Mouse (Mus musculus) hindbrain, embryonic 14.5 days (tissue): ENCODE measurements at regions not wholly inside any gene's neighbourhood (a gene's known extent, or its start where the extent isn't known, plus 50 kb on each side); places are given as distances from the start of the nearest gene placed in this dataset.
A peak's percentile ranks its signal among the peaks of the same experiment; 100 is the strongest.
"Not testable (repeated sequence)": the region's sequence is repeated elsewhere in the genome, so short reads cannot be mapped to it uniquely, and the experiment has no call there.

Experiments used
- ATAC-seq: fragments of 200-750 bp; cut with Nextera tagmentation; 2 replicates; pipeline ENCODE4 v1.8.0; 2017; ENCODE audit warnings: moderate number of reproducible peaks, mild to moderate bottlenecking, moderate TSS enrichment, moderate library complexity; ENCODE audit not compliant: low FRiP score
- DNase-seq: peaks from one replicate; pipeline ENCODE4 v3.0.0-alpha.2; 2015; ENCODE audit warnings: low spot score
- H3K27ac ChIP-seq: fragments of 300-500 bp; sonication (generic); 2 replicates; pipeline ENCODE4 v1.5.1; 2014; ENCODE audit warnings: mild to moderate bottlenecking, moderate library complexity
- H3K27me3 ChIP-seq: fragments of 300-500 bp; sonication (generic); 2 replicates; pipeline ENCODE4 v1.6.1; 2014; ENCODE audit warnings: mild to moderate bottlenecking, low read length, mixed read lengths; ENCODE audit not compliant: control insufficient read depth, insufficient read depth
- H3K36me3 ChIP-seq: fragments of 300-500 bp; sonication (generic); replicated peaks from 2 replicates; pipeline ENCODE4 v1.6.1; 2014; ENCODE audit not compliant: control insufficient read depth, insufficient read depth
- H3K4me1 ChIP-seq: fragments of 300-500 bp; sonication (generic); replicated peaks from 2 replicates; pipeline ENCODE4 v1.6.1; 2014; ENCODE audit warnings: antibody characterized with exemption, low read length, mixed read lengths; ENCODE audit not compliant: control insufficient read depth, insufficient read depth
- H3K4me2 ChIP-seq: fragments of 300-500 bp; sonication (generic); replicated peaks from 2 replicates; pipeline ENCODE4 v1.6.1; 2014; ENCODE audit warnings: mild to moderate bottlenecking, moderate library complexity
- H3K4me3 ChIP-seq: fragments of 300-500 bp; sonication (generic); replicated peaks from 2 replicates; pipeline ENCODE4 v1.5.1; 2014; ENCODE audit warnings: mild to moderate bottlenecking, low read length
- H3K9ac ChIP-seq: fragments of 300-500 bp; sonication (generic); 2 replicates; pipeline ENCODE4 v1.6.1; 2014
- H3K9me3 ChIP-seq: fragments of 300-500 bp; sonication (generic); 2 replicates; pipeline ENCODE4 v1.6.1; 2016; ENCODE audit warnings: low read length; ENCODE audit not compliant: control insufficient read depth
- WGBS: fragments of 180-500 bp; shearing (Covaris S2); extraction: QIAGEN DNeasy Blood & Tissue Kit; methylation state at CpG from one replicate; pipeline ENCODE4 v1.1.7; 2014; 5-methylcytosine and 5-hydroxymethylcytosine counted together

- no peak overlapping the region for H3K4me2 ChIP-seq
- no peak overlapping the region for H3K9ac ChIP-seq
- 73% methylated on average over 3 of the region's 3 CpGs for WGBS
- H3K27ac ChIP-seq: no peak overlapping the region
- H3K9me3 ChIP-seq: no peaks in the 10 kb centered on the region
- no peaks in the 10 kb centered on the region for H3K27me3 ChIP-seq
- ATAC-seq (no peak), DNase-seq (no peak)
- no peaks in the 10 kb centered on the region for H3K36me3 ChIP-seq
- H3K4me3 ChIP-seq: no peak overlapping the region
- H3K4me1 ChIP-seq: no peaks in the 10 kb centered on the region
Observed at GRCm38 (mm10) chr12:36977141-36977540, 131.2 kb upstream of the Meox2 start.

- Histone ChIP-seq H3K4me3 (no peak overlapping the region), H3K4me2 (no peak overlapping the region), H3K9ac (no peak overlapping the region), H3K4me1 (no peaks in the 10 kb centered on the region), H3K9me3 (no peaks in the 10 kb centered on the region), H3K27me3 (no peaks in the 10 kb centered on the region), H3K27ac (no peak overlapping the region), H3K36me3 (no peaks in the 10 kb centered on the region)
- DNase-seq (no peak), ATAC-seq (no peak)
- WGBS: 71% methylated on average over 4 of the region's 4 CpGs
Observed at GRCm38 (mm10) chr12:36991135-36991534, 117.2 kb upstream of the Meox2 start.

GRCm38 (mm10) chr12:36991970-36992369, 116.4 kb upstream of the Meox2 start:
- WGBS: 85% methylated on average over 4 of the region's 4 CpGs
- H3K36me3 ChIP-seq: no peaks in the 10 kb centered on the region
- H3K4me2 ChIP-seq: no peak overlapping the region
- DNase-seq (no peak), ATAC-seq (no peak)
- no peaks in the 10 kb centered on the region for H3K4me1 ChIP-seq
- no peaks in the 10 kb centered on the region for H3K9me3 ChIP-seq
- no peaks in the 10 kb centered on the region for H3K27me3 ChIP-seq
- no peak overlapping the region for H3K4me3 ChIP-seq
- no peak overlapping the region for H3K27ac ChIP-seq
- H3K9ac ChIP-seq: no peak overlapping the region

GRCm38 (mm10) chr12:37001401-37001800, 106.9 kb upstream of the Meox2 start:
- H3K27me3 ChIP-seq: no peaks in the 10 kb centered on the region
- no peaks in the 10 kb centered on the region for H3K36me3 ChIP-seq
- H3K9ac ChIP-seq: no peak overlapping the region
- H3K27ac ChIP-seq: no peak overlapping the region
- no peaks in the 10 kb centered on the region for H3K4me1 ChIP-seq
- H3K4me3 ChIP-seq: no peak overlapping the region
- ATAC-seq (no peak), DNase-seq (no peak)
- no peak overlapping the region for H3K4me2 ChIP-seq
- no peaks in the 10 kb centered on the region for H3K9me3 ChIP-seq
- WGBS: 77% methylated on average over 3 of the region's 3 CpGs

- Histone ChIP-seq H3K4me3 (no peak overlapping the region), H3K36me3 (no peaks in the 10 kb centered on the region), H3K27me3 (no peaks in the 10 kb centered on the region), H3K4me1 (no peaks in the 10 kb centered on the region), H3K9me3 (no peaks in the 10 kb centered on the region), H3K9ac (no peak overlapping the region), H3K27ac (no peak overlapping the region), H3K4me2 (no peak overlapping the region)
- no peak for DNase-seq
- ATAC-seq: no peak
- WGBS: 91% methylated on average over 1 of the region's 1 CpGs
Observed at GRCm38 (mm10) chr12:37005262-37005661, 103.1 kb upstream of the Meox2 start.

- Histone ChIP-seq H3K27ac (no peak overlapping the region), H3K4me3 (no peak overlapping the region), H3K9ac (no peak overlapping the region), H3K4me1 (no peaks in the 10 kb centered on the region), H3K36me3 (no peaks in the 10 kb centered on the region), H3K4me2 (no peak overlapping the region), H3K9me3 (no peaks in the 10 kb centered on the region), H3K27me3 (no peaks in the 10 kb centered on the region)
- WGBS: 86% methylated on average over 1 of the region's 1 CpGs
- no peak for DNase-seq
- no peak for ATAC-seq
Observed at GRCm38 (mm10) chr12:37010306-37010705, 98.0 kb upstream of the Meox2 start.

- ATAC-seq: no peak
- Histone ChIP-seq H3K27ac (no peak overlapping the region), H3K4me2 (no peak overlapping the region), H3K27me3 (no peaks in the 10 kb centered on the region), H3K4me3 (no peak overlapping the region), H3K9me3 (no peaks in the 10 kb centered on the region), H3K36me3 (no peaks in the 10 kb centered on the region), H3K4me1 (no peaks in the 10 kb centered on the region; the same call in 1 of the 2 replicates), H3K9ac (no peak overlapping the region)
- whole genome bisulfite sequencing: 43% methylated on average over 4 of the region's 4 CpGs
- DNase-seq: no peak
Observed at GRCm38 (mm10) chr12:37014401-37014800, 93.9 kb upstream of the Meox2 start.

- ATAC-seq, DNase-seq: not testable (repeated sequence)
- 89% methylated on average over 7 of the region's 7 CpGs for WGBS
Observed at GRCm38 (mm10) chr12:37014945-37015344, 93.4 kb upstream of the Meox2 start.

GRCm38 (mm10) chr12:37015474-37016248, 92.7 kb upstream of the Meox2 start:
- no peak overlapping the region for H3K9ac ChIP-seq
- H3K4me3 ChIP-seq: no peak overlapping the region
- no peak overlapping the region for H3K27ac ChIP-seq
- no peaks in the 10 kb centered on the region for H3K27me3 ChIP-seq
- no peak overlapping the region for H3K4me2 ChIP-seq
- peak; percentile 46; the same call in 1 of the 2 replicates for ATAC-seq
- no peaks in the 10 kb centered on the region; the same call in 1 of the 2 replicates for H3K4me1 ChIP-seq
- WGBS: 62% methylated on average over 4 of the region's 4 CpGs
- DNase-seq: peak; percentile 61
- no peaks in the 10 kb centered on the region for H3K9me3 ChIP-seq
- no peaks in the 10 kb centered on the region for H3K36me3 ChIP-seq

More at GRCm38 (mm10) chr12:37014945-37015344, 93.4 kb upstream of the Meox2 start:
- not testable (repeated sequence) for H3K9me3 ChIP-seq, H3K4me1 ChIP-seq, H3K9ac ChIP-seq, H3K4me2 ChIP-seq, H3K27me3 ChIP-seq, H3K27ac ChIP-seq, H3K36me3 ChIP-seq, H3K4me3 ChIP-seq

- no peaks in the 10 kb centered on the region for H3K27me3 ChIP-seq
- no peaks in the 10 kb centered on the region for H3K4me1 ChIP-seq
- H3K4me3 ChIP-seq: no peak overlapping the region
- no peak overlapping the region for H3K27ac ChIP-seq
- ATAC-seq (no peak), DNase-seq (no peak)
- H3K36me3 ChIP-seq: no peaks in the 10 kb centered on the region
- H3K4me2 ChIP-seq: no peak overlapping the region
- no peaks in the 10 kb centered on the region for H3K9me3 ChIP-seq
- no peak overlapping the region for H3K9ac ChIP-seq
- WGBS: 70% methylated on average over 3 of the region's 3 CpGs
Observed at GRCm38 (mm10) chr12:37047191-37047590, 61.1 kb upstream of the Meox2 start.
